Mouse (Mus musculus) bone marrow, adult 2 months (tissue): ENCODE results near the gene Stk39.

Experiments used
- CTCF ChIP-seq: fragments of 200-500 bp; IDR thresholded peaks from 2 replicates; pipeline ENCODE4 v1.5.1; 2011; ENCODE audit warnings: low read length, control low read depth; ENCODE audit not compliant: control insufficient read depth, insufficient read depth
- POLR2A ChIP-seq: fragments of 200-500 bp; IDR thresholded peaks from 2 replicates; pipeline ENCODE4 v1.6.1; 2011; ENCODE audit warnings: low read depth, mild to moderate bottlenecking, control low read depth, low read length, borderline replicate concordance; ENCODE audit not compliant: control insufficient read depth

DNA sequence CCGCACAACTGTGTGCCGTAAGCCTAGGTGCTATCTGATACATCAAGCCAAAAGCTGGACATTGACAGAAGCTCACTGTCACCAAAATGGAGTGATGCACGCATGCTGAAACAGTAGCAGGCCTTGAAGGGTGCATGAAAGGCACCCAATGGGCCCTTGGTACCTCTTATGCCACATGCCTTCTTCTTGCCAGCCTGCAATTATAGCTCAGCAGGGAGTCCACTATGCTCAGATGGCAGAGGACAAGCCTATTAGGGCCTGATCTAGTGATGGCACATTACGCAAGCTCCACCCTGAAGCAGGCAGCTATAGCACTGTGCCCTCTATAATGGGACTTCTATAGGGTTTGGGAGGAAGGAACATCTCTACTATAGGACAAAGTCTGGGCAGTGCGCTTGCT lies 10.8 kb upstream of the Stk39 start:
- TF ChIP-seq CTCF (no peak), POLR2A (no peak)
